Mouse (Mus musculus) liver, embryonic 14.5 days (tissue): ENCODE results near the gene Gm10282.

ENCODE experiments used
- CTCF ChIP-seq: IDR thresholded peaks from 2 replicates; pipeline ENCODE4 v1.5.1; 2016; ENCODE audit warnings: antibody characterized with exemption, low read depth, control low read depth
- EP300 ChIP-seq: IDR thresholded peaks from 2 replicates; pipeline ENCODE4 v1.6.1; 2016; ENCODE audit warnings: antibody characterized with exemption, low read depth

GRCm38 (mm10) chr8:72343725-72344124 lies 38.7 kb upstream of the Gm10282 start:
- TF ChIP-seq CTCF (no peak), EP300 (no peak)
